Mouse (Mus musculus) CH12.LX (cell line): ENCODE results near the gene Atg9b. TPM values are rescaled to one million over a fixed set of nuclear protein-coding genes. Genes with fewer than 3 reads are reported as not detected.

Experiments
- DNase-seq: peaks from one replicate; pipeline ENCODE4 v3.0.0-alpha.2; 2013; ENCODE audit errors: extremely low read depth
- H3K27ac ChIP-seq: 2 replicates; pipeline ENCODE4 v1.5.1; 2012; ENCODE audit warnings: low read depth, mild to moderate bottlenecking, control low read depth, moderate library complexity; ENCODE audit not compliant: insufficient read depth
- H3K27me3 ChIP-seq: replicated peaks from 2 replicates; pipeline ENCODE3; 2012; ENCODE audit warnings: inconsistent platforms
- H3K36me3 ChIP-seq, 2 experiments: replicated peaks in 1 of 2; 2 replicates each; pipeline versions ENCODE3 to v1.6.1; 2012; ENCODE audit warnings: inconsistent platforms in 1 of 2, low read length in 1 of 2, mild to moderate bottlenecking in 1 of 2, mixed read lengths in 1 of 2, moderate library complexity in 1 of 2; ENCODE audit not compliant: control insufficient read depth in 1 of 2, insufficient read depth in 1 of 2
- H3K4me1 ChIP-seq, 2 experiments: 2 replicates each; pipeline ENCODE4 v1.6.1; 2012; ENCODE audit warnings: inconsistent platforms in 1 of 2, moderate library complexity in 1 of 2; ENCODE audit not compliant: insufficient read depth in 2 of 2, control insufficient read depth in 1 of 2
- H3K4me2 ChIP-seq: 2 replicates; pipeline ENCODE4 v1.6.1; 2012; ENCODE audit warnings: low read depth, mild to moderate bottlenecking, control low read depth; ENCODE audit not compliant: poor library complexity, insufficient read depth, severe bottlenecking
- H3K4me3 ChIP-seq, 3 experiments: fragments of 150-350 bp in 1 of 3; sonication (generic) in 1 of 3; replicated peaks in 1 of 3; 2 replicates each; pipeline versions ENCODE3 to v1.5.1; 2011 to 2012; ENCODE audit warnings: low read depth in 2 of 3, low read length in 2 of 3, mild to moderate bottlenecking in 2 of 3, moderate library complexity in 2 of 3, control low read depth in 1 of 3, improper control_type of control experiment in 1 of 3, inconsistent platforms in 1 of 3, mixed read lengths in 1 of 3; ENCODE audit not compliant: poor library complexity in 1 of 3
- H3K79me2 ChIP-seq: replicated peaks from 2 replicates; pipeline ENCODE4 v1.6.1; 2012; ENCODE audit warnings: mild to moderate bottlenecking, moderate library complexity; ENCODE audit not compliant: control insufficient read depth, poor library complexity, insufficient read depth, severe bottlenecking; ENCODE audit errors: extremely low read depth
- H3K9ac ChIP-seq: 2 replicates; pipeline ENCODE4 v1.6.1; 2012; ENCODE audit warnings: low read depth, mild to moderate bottlenecking, control low read depth, moderate library complexity; ENCODE audit not compliant: insufficient read depth
- H3K9me3 ChIP-seq: replicated peaks from 2 replicates; pipeline ENCODE3; 2012; ENCODE audit warnings: low read length, inconsistent platforms, mixed read lengths
- BHLHE40 ChIP-seq: IDR thresholded peaks from 2 replicates; pipeline ENCODE4 v1.6.1; 2011; ENCODE audit warnings: mild to moderate bottlenecking, low read depth, low read length, improper control_type of control experiment
- CHD2 ChIP-seq: IDR thresholded peaks from 2 replicates; pipeline ENCODE4 v1.6.1; 2011; ENCODE audit warnings: low read length, improper control_type of control experiment
- ELF1 ChIP-seq: IDR thresholded peaks from 2 replicates; pipeline ENCODE4 v1.6.1; 2014; ENCODE audit warnings: low read depth, mild to moderate bottlenecking, inconsistent platforms, low read length, improper control_type of control experiment
- EP300 ChIP-seq: IDR thresholded peaks from 2 replicates; pipeline ENCODE4 v1.6.1; 2011; ENCODE audit warnings: low read length, improper control_type of control experiment
- GABPA ChIP-seq: IDR thresholded peaks from 2 replicates; pipeline ENCODE4 v1.6.1; 2012; ENCODE audit warnings: low read depth, low read length, improper control_type of control experiment, inconsistent platforms; ENCODE audit not compliant: insufficient replicate concordance
- HCFC1 ChIP-seq: IDR thresholded peaks from 2 replicates; pipeline ENCODE4 v1.6.1; 2012; ENCODE audit warnings: low read depth, mild to moderate bottlenecking, inconsistent platforms, low read length, improper control_type of control experiment
- IRF4 ChIP-seq: IDR thresholded peaks from 2 replicates; pipeline ENCODE4 v1.6.1; 2014; ENCODE audit warnings: low read depth, mild to moderate bottlenecking, inconsistent platforms, low read length, improper control_type of control experiment
- JUND ChIP-seq: conservative IDR thresholded peaks from 2 replicates; pipeline ENCODE4 v1.6.1; 2011; ENCODE audit warnings: low read depth, low read length, improper control_type of control experiment
- MAX ChIP-seq: IDR thresholded peaks from 2 replicates; pipeline ENCODE4 v1.6.1; 2011; ENCODE audit warnings: low read length, improper control_type of control experiment
- MAZ ChIP-seq: IDR thresholded peaks from 2 replicates; pipeline ENCODE4 v1.6.1; 2012; ENCODE audit warnings: low read depth, mild to moderate bottlenecking, inconsistent platforms, low read length, improper control_type of control experiment, moderate library complexity
- NELFE ChIP-seq: IDR thresholded peaks from 2 replicates; pipeline ENCODE4 v1.6.1; 2011; ENCODE audit warnings: low read depth, low read length, improper control_type of control experiment
- NRF1 ChIP-seq: IDR thresholded peaks from 2 replicates; pipeline ENCODE4 v1.6.1; 2014; ENCODE audit warnings: low read depth, mild to moderate bottlenecking, inconsistent platforms, low read length, improper control_type of control experiment, moderate library complexity
- PAX5 ChIP-seq: IDR thresholded peaks from 2 replicates; pipeline ENCODE4 v1.6.1; 2012; ENCODE audit warnings: low read length, inconsistent platforms, mixed read lengths
- POLR2A ChIP-seq: IDR thresholded peaks from 2 replicates; pipeline ENCODE4 v1.6.1; 2011; ENCODE audit warnings: low read depth, mild to moderate bottlenecking, improper control_type of control experiment, low read length
- TCF12 ChIP-seq: IDR thresholded peaks from 2 replicates; pipeline ENCODE4 v1.6.1; 2014; ENCODE audit warnings: low read depth, mild to moderate bottlenecking, inconsistent platforms, low read length, improper control_type of control experiment
- USF1 ChIP-seq: IDR thresholded peaks from 2 replicates; pipeline ENCODE4 v1.6.1; 2014; ENCODE audit warnings: low read depth, mild to moderate bottlenecking, inconsistent platforms, low read length, improper control_type of control experiment
- USF2 ChIP-seq: conservative IDR thresholded peaks from 2 replicates; pipeline ENCODE4 v1.6.1; 2011; ENCODE audit warnings: low read depth, low read length, improper control_type of control experiment
- ZC3H11A ChIP-seq: IDR thresholded peaks from 2 replicates; pipeline ENCODE4 v1.6.1; 2012; ENCODE audit warnings: low read depth, mild to moderate bottlenecking, inconsistent platforms, low read length, improper control_type of control experiment
- ZKSCAN1 ChIP-seq: IDR thresholded peaks from 2 replicates; pipeline ENCODE4 v1.6.1; 2012; ENCODE audit warnings: low read depth, inconsistent platforms, low read length, improper control_type of control experiment, borderline replicate concordance
- ZMIZ1 ChIP-seq: IDR thresholded peaks from 2 replicates; pipeline ENCODE4 v1.6.1; 2012; ENCODE audit warnings: low read depth, mild to moderate bottlenecking, inconsistent platforms, low read length, improper control_type of control experiment
- ZNF384 ChIP-seq: IDR thresholded peaks from 2 replicates; pipeline ENCODE4 v1.6.1; 2012; ENCODE audit warnings: low read depth, low read length, improper control_type of control experiment, inconsistent platforms
- dilution Hi-C: fragments of 300-500 bp; cut with MboI; formaldehyde crosslinking; loops from 2 replicates; pipeline ENCODE4 v1.14.3; 2020; ENCODE audit warnings: low sequenced_read_pairs; ENCODE audit not compliant: extremely low pct_unique_long_range_greater_than_20kb, extremely low pct_ligation_motif_present
- in situ Hi-C: fragments of 300-500 bp; cut with MboI; formaldehyde crosslinking; loops from 3 replicates; pipeline ENCODE4 v1.14.3; 2019; ENCODE audit warnings: low sequenced_read_pairs, low pct_ligation_motif_present, low pct_unique_long_range_greater_than_20kb, mixed read lengths
- polyA plus RNA-seq: library from polyadenylated mRNA; unstranded; fragments of >175 nt; gene quantifications from 2 replicates; pipeline ENCODE4 v1.2.1, GENCODE M21; 2012; ENCODE audit warnings: low read depth; ENCODE audit not compliant: insufficient read length
- total RNA-seq, 2 experiments: library from RNA; depleted of rRNA; stranded (reverse); fragments of 300-350 nt in 1 of 2; fragments of >200 nt in 1 of 2; gene quantifications; 2 replicates each; pipeline ENCODE4 v1.2.3; 2012 to 2014

Gene Atg9b
- total and polyA plus RNA-seq, 3 experiments = 0.68 to 1.3 (median 0.81) TPM

- TF ChIP-seq BHLHE40 = no peak
- no peak for TF ChIP-seq MAZ
- no peak for TF ChIP-seq MAX
- no peak for TF ChIP-seq IRF4
- in situ Hi-C loops (no loop called here), dilution Hi-C loops (no loop called here)
- Histone ChIP-seq H3K27ac (no peak overlapping the region), H3K4me3 (no peak overlapping the region), H3K79me2 (no peaks in the 10 kb centered on the region), H3K36me3 (no peaks in the 10 kb centered on the region), H3K4me2 (no peak overlapping the region), H3K4me1 (no peaks in the 10 kb centered on the region), H3K9ac (no peak overlapping the region), H3K9me3 (no peaks in the 10 kb centered on the region), H3K27me3 (peaks cover 39% of the 10 kb centered on the region)
- no peak for DNase-seq
Measured at GRCm38 (mm10) chr5:24373807-24374206, 18.1 kb downstream of the Atg9b start.

- TF ChIP-seq ZKSCAN1 (no peak), NRF1 (no peak), TCF12 (no peak), ZNF384 (no peak)
- in situ Hi-C loops = loop anchor here (10.0 kb wide), 1 partner anchor 105 kb away; no protein-coding TSS in a partner anchor
- Histone ChIP-seq H3K27me3 (peaks cover 63% of the 10 kb centered on the region), H3K9me3 (no peaks in the 10 kb centered on the region), H3K4me3 (no peak overlapping the region), H3K27ac (no peak overlapping the region), H3K4me2 (no peak overlapping the region), H3K79me2 (no peaks in the 10 kb centered on the region), H3K36me3 (no peaks in the 10 kb centered on the region), H3K9ac (no peak overlapping the region), H3K4me1 (no peaks in the 10 kb centered on the region)
- DNase-seq = no peak
- dilution Hi-C loops = no loop called here
Measured at GRCm38 (mm10) chr5:24369767-24370166, 22.2 kb downstream of the Atg9b start.

- DNase-seq = no peak
- Histone ChIP-seq H3K4me3 (no peak overlapping the region), H3K4me1 (peaks cover 0 to 2% of the 10 kb centered on the region in 2 experiments; a peak in 2 of 4 replicates), H3K36me3 (no peaks in the 10 kb centered on the region), H3K27me3 (peaks cover 83% of the 10 kb centered on the region), H3K27ac (no peak overlapping the region), H3K4me2 (no peak overlapping the region), H3K9me3 (peaks cover 5% of the 10 kb centered on the region), H3K79me2 (no peaks in the 10 kb centered on the region), H3K9ac (no peak overlapping the region)
- dilution Hi-C loops = no loop called here
- TF ChIP-seq ZMIZ1 (no peak), EP300 (no peak), USF2 (no peak), ELF1 (no peak), ZC3H11A (no peak), NRF1 (no peak), GABPA (no peak), POLR2A (no peak), JUND (no peak), NELFE (no peak), MAZ (no peak), USF1 (no peak), PAX5 (no peak), CHD2 (no peak), HCFC1 (no peak), TCF12 (no peak)
- in situ Hi-C loops = loop anchor here (10.0 kb wide), 1 partner anchor 102 kb away; no protein-coding TSS in a partner anchor
Measured at GRCm38 (mm10) chr5:24366426-24366825, 25.5 kb downstream of the Atg9b start.
